Mouse (Mus musculus): ENCODE measurements around the gene Med12.

Gene Med12

DNA sequence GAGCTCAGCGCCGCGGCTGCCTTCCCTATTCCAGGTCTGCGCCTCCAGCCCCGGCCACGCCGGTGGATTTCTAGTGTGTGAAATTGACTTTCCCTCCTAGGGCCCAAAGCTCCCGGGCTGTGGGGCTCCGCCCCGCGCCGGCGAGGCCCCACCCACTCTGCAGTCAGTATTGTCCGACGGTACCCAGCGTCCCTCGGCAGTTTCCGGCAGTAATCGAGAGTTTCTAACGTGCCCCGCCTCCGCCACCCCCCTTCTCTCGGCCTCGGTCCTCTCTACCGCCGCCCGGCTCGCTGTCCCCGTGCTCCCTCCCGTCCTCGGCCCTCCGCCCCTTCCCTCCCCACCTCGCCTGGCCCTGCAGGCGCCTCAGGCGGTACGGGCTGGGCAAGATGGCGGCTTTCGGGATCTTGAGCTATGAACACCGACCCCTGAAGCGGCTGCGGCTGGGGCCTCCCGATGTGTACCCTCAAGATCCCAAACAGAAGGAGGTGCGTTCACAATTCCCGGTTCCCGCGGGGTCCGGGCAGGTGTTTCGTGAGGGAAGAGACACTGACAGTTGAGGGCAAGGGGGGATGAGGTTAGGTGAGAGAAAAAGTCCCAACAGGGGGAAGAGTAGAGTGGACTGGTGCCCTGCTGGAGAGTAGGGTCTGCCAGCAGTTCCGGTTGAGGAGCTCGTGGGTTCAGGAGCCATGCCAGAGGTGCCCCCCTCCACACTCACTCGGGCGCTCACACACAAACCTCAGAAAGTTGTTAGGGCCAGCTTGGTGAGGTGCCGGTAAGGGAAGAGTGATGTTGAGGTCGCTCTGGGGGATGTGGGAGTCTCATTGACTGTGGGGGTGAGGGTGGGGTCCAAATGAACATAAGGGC is at the start of gene Med12:
Gene Med12, plus strand, starts transcription at position 156 of the 864 bp plus-strand sequence.
- peak; percentile 94 for DNase-seq (ENCODE audit: low read depth, low spot score)

DNA sequence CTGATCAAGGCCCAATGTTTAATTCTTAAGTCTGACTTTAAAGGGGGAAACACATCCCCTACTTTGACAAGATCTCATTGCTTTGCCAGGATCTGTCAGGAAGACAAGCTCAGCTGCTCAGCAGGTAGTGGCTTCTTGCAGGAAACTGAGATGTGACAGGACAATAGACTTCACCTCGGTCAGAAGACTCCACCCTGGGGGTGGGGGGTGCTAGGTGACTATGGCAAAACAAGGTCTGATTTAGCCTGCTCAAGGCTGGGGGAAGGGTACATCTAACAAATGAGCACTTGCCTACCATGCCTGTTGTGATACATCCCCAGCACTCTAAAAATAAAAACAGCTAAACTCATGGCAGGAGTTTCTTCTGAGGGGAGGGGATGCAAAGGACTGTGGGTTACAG is 28.8 kb upstream of the Med12 start:
- no peak for DNase-seq (ENCODE audit: low read depth, low spot score)

DNA sequence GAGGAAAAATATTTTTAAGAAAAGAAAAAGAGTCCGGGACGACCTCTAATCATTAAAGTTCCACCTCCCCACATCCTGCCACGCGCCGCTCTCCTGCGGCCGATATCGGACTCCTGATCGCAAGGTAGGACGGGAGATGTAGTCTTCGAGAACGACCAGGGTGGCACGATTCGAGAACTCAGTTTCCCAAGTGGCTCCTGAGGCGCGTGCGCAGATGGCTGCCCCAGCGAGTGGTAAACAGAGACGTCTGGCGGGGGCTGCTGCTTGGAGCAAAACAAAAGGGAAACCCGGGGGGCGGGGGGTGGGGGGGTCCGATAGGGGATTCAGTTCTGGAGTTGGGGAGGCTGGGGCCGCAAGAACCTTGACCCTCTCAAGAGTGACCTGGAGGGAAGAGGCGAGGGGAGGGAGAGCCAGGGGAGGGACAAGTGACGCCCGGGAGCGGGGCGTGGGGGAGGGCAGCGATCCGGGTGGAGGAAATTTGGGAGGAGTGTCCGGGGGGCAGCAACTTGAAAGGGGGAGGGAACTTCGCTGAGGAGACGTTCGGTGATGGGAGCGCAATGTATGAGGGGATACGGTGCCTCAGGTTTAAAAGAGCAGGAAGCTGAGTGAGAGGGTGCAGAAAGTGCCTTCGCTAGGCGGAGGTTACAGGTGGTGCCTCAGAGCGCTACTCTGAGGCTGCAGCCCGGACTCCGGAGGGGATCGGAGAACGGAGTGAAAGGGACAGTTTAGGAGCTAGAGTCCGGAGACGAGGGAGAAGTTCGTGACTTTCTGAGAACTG is 19.7 kb upstream of the Med12 start, which contains the start of gene Foxo4:
Gene Foxo4, plus strand, starts transcription at position 577 of the 778 bp plus-strand sequence.
- DNase-seq (ENCODE audit: low read depth, low spot score): peak; percentile 97

DNA sequence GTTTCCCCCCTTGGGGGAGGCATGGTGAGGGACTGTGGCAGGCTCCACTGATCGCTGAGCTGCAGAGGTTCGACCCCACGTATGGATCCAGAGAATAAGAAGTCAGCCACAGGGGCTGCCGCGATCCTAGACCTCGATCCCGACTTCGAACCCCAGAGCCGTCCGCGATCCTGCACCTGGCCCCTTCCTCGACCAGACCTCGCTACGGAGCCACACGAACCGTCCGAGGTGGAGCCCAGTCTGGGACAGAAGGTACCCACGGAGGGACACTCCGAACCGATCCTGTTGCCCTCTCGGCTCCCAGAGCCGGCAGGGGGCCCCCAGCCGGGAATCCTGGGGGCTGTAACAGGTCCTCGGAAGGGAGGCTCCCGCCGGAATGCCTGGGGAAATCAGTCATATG is 19.1 kb upstream of the Med12 start:
- no peak for DNase-seq (ENCODE audit: low read depth, low spot score)

DNA sequence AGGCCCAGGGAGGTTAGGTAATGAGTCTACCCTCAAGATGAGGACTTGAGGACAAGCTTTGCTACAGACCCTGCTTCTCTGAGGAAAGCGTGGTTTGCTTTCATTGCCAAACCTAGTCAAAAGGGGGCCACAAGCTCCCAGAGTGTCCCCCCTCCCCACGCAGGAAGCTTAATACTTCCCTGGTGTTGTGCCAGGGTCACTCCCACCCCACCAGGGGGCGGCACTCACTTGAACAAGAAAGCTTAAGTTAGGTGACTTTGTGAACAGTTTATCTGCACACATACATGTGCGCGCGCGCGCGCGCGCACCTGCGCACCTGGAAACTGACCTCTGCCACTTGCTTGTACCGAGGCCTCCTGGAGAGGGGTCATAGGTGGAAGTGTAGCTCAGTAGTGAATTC is 17.2 kb upstream of the Med12 start:
- DNase-seq (ENCODE audit: low read depth, low spot score): no peak

DNA sequence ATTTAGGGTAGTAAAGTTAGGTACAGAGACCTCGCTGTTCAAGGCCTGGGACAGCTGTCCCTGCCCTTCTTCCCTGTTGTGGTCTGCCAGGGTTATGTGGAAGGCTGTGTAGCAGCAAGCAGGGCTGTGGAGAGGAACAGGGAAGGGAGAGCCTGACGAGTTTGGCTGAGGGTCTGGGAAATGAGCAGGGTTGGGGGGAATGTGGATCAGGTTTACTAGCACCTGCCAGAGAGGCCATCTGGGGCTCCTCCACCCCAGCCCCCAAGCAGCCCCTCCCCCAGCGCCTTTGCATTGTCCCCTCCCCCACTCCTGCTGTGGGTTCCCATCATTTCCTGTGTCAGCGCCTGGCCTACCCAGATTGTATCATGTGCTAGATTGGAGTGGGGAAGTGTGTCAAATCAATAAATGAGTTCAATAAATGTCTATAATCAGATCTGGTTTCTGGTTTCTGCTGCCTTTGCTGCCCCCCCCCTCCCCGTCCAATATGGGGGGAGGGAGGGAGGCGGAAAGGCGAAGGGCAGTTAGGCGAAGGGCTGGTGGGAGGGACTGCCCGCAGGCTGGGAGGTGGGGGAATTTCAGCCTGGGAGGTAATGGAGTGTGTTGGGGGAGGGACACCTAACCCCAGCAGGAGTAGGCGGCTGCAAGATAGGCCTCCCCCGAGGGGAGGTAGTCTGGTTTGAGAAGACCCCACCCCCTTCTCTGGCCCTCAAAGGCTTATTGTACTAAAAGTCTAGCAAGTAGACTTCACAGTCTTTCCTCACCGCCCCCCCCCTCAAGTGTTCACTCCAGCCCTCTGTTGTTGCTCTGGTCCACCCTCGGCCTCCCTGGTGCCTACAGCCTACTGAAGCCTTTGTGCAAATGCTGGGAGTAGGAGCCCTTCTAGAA is 13.1 kb upstream of the Med12 start:
- DNase-seq (ENCODE audit: low read depth, low spot score): no peak

DNA sequence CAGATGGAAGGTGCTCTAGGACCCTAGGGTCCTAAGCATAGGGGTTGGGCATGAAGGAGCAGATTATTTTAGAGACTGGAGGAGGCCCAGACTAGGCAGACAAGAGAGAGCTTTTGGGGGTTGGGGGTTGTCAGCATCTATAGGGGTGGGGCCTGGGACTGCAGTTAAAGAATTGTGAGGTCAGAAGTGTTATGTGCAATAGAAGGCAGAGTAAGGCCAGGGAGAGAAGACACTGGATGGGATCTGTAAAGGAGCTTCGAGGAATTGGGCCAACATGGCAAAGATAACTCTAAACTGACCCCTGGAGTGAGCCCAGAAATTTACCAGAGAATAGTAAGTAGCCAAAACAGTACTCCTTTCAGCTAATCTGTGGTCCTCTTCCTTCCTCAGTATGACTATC is 9.9 kb upstream of the Med12 start, which contains the start of gene Gm614:
Gene Gm614, minus strand, starts transcription at position 101 of the 400 bp plus-strand sequence.
- DNase-seq (ENCODE audit: low read depth, low spot score): no peak

DNA sequence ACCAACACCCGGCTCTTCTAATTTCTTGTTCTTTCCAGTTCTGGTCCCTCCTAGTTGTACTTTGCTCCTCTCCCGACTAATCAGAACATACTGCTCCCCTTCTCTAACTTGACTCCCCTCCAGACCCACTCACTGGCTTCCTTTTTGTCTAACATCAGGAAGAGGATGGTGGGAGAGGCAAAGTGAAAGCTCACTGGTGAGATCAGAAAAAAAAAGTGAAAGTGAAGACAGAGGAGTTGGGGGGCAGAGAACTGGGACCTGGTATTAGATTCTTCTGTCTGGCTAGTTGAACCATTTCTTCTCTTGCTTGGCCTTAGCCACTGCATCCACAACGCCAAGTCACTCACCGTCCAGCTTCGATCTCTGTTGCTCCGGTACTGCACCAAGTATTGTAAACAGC is 7.2 kb upstream of the Med12 start:
- DNase-seq (ENCODE audit: low read depth, low spot score): no peak

DNA sequence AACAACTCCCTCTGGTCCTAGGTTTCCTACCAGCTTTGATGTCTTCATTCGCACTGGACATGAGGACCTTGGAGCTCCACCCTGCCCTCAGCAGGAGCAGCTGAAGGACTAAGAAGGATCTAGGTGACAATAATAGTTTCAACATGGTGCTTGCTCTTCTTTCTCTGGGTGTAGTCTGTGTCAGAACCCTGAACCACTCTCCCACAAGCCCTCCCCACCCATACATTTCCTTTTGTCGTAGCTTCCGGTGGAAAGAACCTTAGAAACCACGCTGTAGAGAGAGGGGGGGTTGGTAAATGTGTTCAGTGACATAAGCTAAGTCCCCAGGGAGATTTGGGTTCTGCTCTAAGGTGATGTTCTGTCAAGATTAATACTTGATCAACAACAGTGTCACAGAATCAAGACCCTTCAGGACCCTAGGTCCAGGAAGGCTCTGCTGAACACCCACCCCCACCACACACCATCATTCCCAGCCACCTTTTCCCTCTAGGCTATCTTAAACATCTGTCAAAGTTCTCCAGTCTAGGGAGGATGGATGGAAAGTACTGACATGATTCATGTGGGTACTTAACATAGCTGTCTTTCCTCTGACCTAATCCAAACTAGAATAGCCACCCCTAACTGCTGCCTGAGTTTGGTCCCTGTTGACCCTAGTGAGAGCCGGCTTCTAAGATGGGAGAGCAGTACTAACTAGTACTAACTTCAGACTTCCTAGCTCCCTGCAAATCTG is 5.6 kb upstream of the Med12 start, which contains the start of gene Il2rg:
Gene Il2rg, minus strand, starts transcription at position 231 of the 730 bp plus-strand sequence.
- no peak for DNase-seq (ENCODE audit: low read depth, low spot score)

DNA sequence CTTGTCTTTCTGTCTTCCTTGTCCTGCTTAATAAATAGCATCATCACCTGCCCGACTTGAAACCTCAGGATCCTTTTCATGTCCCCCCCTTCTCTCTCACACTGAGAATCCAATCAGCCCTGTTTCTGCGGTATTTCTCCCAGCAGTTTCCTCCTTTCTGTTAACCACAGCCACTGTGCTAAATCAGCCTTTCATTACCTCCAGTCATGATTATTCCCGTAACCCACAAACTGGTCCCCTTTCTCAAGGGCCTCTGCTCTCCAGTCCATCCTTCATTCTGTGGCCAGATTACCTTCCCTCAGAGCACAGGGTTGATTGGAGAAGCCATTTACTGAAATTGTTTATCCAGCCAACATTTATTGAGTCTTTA is 5.1 kb upstream of the Med12 start, which contains the start of gene Gm20489:
Gene Gm20489, minus strand, starts transcription at position 269 of the 370 bp plus-strand sequence.
- no peak for DNase-seq (ENCODE audit: low read depth, low spot score)

DNA sequence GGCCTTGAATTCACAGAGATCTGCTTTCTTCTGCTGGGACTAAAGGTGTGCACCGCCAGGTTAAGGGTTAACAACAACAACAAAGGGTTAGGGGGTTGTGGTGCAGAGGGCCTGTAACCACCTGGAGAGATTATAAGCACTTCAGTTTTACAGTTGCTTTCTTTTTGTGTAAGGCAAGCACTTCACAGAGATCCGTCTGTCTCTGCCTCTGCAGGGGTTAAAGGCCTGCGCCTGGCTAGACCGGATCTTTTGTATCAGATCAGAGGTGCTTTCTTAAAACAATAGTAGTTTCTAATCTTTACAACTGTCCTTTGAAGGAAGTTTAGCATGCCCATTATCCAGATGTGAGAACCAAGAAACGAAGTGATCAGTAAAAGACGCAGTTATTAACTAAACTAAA is 420 bp upstream of the Med12 start:
- DNase-seq (ENCODE audit: low read depth, low spot score): no peak

DNA sequence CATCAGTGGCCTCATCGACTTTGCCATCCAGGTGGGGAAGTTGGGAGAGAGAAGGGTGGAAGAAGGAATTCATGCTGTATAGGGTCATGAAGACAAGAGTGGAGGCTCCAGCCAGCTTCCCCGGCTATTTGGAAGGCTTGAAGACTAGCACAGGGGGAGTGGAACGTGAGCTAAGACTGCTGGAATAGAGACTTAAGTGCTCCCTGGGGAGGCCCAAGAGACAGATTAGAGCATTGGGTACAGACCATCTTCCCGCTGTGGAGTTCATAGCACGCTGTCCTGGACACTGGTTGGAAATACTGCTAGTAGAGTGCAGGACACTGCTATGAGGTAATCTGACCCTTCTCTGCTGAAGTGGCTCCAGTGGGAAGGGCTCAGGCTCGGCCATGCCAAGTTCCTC is 9.0 kb downstream of the Med12 start:
- no peak for DNase-seq (ENCODE audit: low read depth, low spot score)

DNA sequence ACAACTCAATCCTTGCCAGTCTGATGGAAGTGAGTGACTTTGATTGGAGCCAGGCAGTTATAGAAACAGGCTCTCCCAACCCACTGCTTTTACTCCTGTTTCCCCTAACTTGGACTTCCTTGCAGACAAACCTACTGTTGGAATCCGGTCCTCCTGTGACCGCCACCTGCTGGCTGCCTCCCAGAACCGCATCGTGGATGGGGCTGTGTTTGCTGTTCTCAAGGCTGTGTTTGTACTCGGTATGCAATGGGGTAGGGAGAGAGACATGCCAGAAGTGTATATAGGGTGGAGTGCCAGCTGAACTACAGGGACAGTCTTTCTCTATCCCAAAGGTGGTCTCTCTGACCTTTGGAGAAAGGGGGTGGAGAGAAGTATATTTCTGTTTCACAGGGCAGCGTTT is 11.7 kb downstream of the Med12 start:
- DNase-seq (ENCODE audit: low read depth, low spot score): peak; percentile 73

DNA sequence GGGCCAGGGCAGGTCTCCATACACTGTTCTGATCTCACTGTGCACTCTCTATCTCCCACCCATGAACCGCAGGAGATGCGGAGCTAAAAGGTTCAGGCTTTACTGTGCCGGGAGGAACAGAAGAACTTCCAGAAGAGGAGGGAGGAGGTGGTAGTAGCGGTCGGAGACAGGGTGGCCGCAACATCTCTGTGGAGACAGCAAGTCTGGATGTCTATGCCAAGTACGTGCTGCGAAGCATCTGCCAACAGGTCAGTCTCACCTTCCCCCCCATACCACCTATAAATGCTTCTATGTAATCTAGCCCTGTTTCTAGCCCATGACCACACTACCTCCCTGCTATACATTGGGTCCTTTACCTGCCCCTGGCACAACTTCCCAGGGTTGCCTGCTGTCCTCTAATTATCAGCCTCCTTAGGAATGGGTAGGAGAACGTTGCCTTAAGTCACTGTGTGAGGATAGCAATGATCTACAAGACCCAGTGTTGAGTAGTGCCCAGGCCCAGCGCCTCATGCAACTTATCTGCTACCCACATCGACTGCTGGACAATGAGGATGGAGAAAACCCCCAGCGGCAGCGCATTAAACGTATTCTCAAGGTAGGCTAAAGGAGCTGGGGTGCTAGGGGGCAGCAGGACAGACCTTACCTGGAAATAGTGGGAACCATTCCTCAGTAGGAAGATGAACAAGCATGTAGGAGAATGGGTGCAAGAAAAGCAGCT is 12.3 kb downstream of the Med12 start:
- no peak for DNase-seq (ENCODE audit: low read depth, low spot score)

DNA sequence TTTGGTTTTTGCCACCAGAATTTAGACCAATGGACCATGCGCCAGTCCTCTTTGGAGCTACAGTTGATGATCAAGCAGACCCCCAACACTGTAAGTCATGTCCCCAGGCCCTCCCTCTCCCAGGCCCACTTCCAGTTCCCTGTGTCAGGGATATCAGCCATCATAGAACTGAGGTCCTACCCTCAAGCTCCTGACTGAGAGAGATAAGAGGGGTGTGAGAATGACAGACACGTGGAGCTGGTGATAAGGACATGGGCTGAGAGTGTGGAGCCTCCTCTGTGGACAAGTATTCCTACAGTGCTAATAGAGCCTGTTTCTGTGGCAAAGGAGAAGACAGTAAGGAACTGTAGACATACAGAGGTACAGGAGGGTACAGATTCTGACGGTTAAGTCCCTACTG is 13.7 kb downstream of the Med12 start:
- no peak for DNase-seq (ENCODE audit: low read depth, low spot score)

DNA sequence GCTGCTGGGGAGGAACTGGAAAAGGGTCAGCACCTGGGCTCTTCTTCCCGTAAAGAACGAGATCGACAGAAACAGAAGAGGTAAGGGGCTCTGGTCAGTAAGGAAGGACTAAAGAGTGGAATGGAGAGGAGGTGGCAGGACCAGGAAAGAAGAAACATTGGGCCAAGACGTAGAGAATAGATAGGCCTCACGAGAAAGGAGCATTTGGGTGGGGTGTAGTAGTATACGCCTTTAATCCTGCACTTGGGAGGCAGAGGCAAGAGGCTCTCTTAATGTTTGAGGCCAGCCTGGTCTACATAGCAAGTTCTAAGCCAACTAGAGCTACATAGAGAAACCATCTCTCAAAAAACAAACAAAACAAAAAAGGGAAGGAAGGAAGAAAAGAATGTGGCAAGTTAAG is 14.6 kb downstream of the Med12 start:
- no peak for DNase-seq (ENCODE audit: low read depth, low spot score)

DNA sequence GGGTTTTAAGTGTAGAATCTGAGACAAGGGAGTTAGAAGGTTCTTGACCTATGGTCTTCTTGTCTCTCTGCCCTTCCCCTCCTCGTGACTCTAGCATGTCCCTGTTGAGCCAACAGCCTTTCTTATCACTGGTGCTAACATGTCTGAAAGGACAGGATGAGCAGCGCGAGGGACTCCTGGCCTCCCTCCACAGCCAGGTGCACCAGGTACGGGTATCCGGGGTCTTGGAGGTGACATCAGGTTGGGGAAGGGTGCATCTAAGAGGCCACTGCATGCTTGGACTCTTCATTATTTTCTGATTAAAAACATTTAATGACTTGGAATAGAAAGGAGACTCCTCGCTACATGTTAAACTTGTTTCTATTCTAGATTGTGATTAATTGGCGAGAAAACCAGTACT is 15.2 kb downstream of the Med12 start:
- DNase-seq (ENCODE audit: low read depth, low spot score): no peak

DNA sequence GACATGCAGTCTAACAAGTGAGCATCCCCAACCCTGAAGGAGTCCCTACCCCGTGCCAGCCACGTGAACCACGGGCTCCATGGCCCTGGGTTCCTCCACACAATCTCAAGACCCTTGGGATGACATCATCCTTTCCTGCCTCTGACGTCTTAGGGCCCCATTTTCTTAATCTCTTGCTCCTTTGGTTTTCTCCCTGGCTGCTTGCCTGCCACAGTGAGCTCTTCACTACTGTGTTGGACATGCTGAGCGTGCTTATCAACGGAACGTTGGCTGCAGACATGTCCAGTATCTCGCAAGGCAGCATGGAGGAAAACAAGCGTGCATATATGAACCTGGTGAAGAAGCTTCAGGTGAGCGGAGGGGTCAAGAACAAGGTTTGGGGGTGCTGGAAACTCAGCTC is 16.3 kb downstream of the Med12 start:
- no peak for DNase-seq (ENCODE audit: low read depth, low spot score)

DNA sequence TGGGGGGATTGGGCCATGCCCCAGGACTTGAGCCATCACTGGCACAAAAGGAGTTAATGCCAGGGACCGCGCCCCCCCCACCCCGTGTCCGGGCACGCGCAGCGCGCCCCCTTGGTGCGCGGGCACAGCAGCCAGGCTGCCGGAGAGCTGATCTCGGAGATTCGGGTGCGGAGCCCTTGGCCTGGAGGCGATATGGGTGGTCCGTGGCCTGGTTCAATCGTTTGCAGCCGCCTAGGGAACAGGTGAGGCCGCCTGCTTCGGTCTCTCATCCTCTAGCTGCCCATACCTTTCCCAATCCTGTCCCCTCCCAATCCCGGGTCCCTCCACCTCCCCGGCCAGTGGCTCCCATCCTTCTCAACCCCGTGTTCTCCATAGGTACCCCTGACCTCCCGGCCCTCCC is 25.2 kb downstream of the Med12 start, which contains the start of gene Nlgn3:
Gene Nlgn3, plus strand, starts transcription at position 114 of the 400 bp plus-strand sequence.
- DNase-seq (ENCODE audit: low read depth, low spot score): peak; percentile 59
